ENCODE assay signal across 9 mouse cellular contexts in genomic region chr16:30775740-30776700, GRCm38 (mm10).
DNase-seq lines count a peak whose midpoint lies in the region; ATAC-seq lines count a peak whose summit lies in the region.
"Had no signal": no experiment of that assay in that cellular context is flagged by ENCODE, and none has a peak within 500 bp of the region (broad histone marks: within the 10 kb centered on the region; RNA-seq: fewer than 3 reads in every experiment).

No protein-coding gene starts in this region.

- no peaks in the 10 kb centered on the region for H3K9me3 ChIP-seq in hindbrain, embryonic 14.5 days (ENCODE audit: control insufficient read depth, low read length)
- no peaks in the 10 kb centered on the region for H3K9me3 ChIP-seq in liver, embryonic 11.5 days (ENCODE audit: control insufficient read depth, low read length)

- H3K4me1 ChIP-seq in hindbrain, embryonic 14.5 days (replicated peaks; ENCODE audit: control insufficient read depth, insufficient read depth, low read length): peaks cover 17% of the 10 kb centered on the region
- H3K4me1 ChIP-seq in liver, embryonic 11.5 days (replicated peaks; ENCODE audit: control insufficient read depth, insufficient read depth, low read length): 0 out of 2 replicates have a peak, but pooled peaks cover 3% of the 10 kb centered on the region

- no peaks in the 10 kb centered on the region for H3K27me3 ChIP-seq in hindbrain, embryonic 14.5 days (ENCODE audit: control insufficient read depth, insufficient read depth, low read length)
- H3K27me3 ChIP-seq in liver, embryonic 11.5 days (replicated peaks; ENCODE audit: control insufficient read depth, insufficient read depth, low read length): no peaks in the 10 kb centered on the region

- H3K9ac ChIP-seq in hindbrain, embryonic 14.5 days: no peak overlapping the region
- no peak overlapping the region for H3K9ac ChIP-seq in liver, embryonic 11.5 days (ENCODE audit: low read depth, low read length)

- H3K4me2 ChIP-seq in hindbrain, embryonic 14.5 days (replicated peaks): no peak overlapping the region
- no peak overlapping the region for H3K4me2 ChIP-seq in liver, embryonic 11.5 days

- H3K4me3 ChIP-seq in hindbrain, embryonic 14.5 days (replicated peaks; ENCODE audit: low read length): no peak overlapping the region
- H3K4me3 ChIP-seq in liver, embryonic 11.5 days (ENCODE audit: low read depth, low read length): no peak overlapping the region

- peak; percentile 71 for DNase-seq in gastrocnemius, adult 18-20 months (ENCODE audit: low spot score)
- DNase-seq in gastrocnemius, postnatal 4 days (ENCODE audit: low spot score in 2 of 2): no peak
- DNase-seq in hindbrain, embryonic 14.5 days (ENCODE audit: low spot score): no peak
- DNase-seq in liver, embryonic 11.5 days (ENCODE audit: low spot score): no peak
- DNase-seq in thymus, postnatal 36 days: no peak
- no peak for DNase-seq in urinary bladder, postnatal 14 days (ENCODE audit: low spot score)

- WGBS in hindbrain, embryonic 14.5 days: 49% methylated on average over 21 of the region's 21 CpGs
- 57% methylated on average over 21 of the region's 21 CpGs for WGBS in liver, embryonic 11.5 days

- ATAC-seq in common myeloid progenitor, adult 5-6 weeks (replicated peaks; ENCODE audit: low read depth, poor library complexity, severe bottlenecking): peak; percentile 88
- ATAC-seq in hindbrain, embryonic 14.5 days (ENCODE audit: low FRiP score): peak; percentile 37; the same call in 1 of the 2 replicates
- peak; percentile 47; the same call in 1 of the 2 replicates for ATAC-seq in monocyte, adult 5-6 weeks (replicated peaks; ENCODE audit: insufficient number of reproducible peaks, low FRiP score, low TSS enrichment, poor library complexity, severe bottlenecking)
- ATAC-seq in liver, embryonic 11.5 days (replicated peaks; ENCODE audit: low FRiP score): no peak

- H3K36me3 ChIP-seq in hindbrain, embryonic 14.5 days (replicated peaks; ENCODE audit: control insufficient read depth, insufficient read depth): no peaks in the 10 kb centered on the region
- H3K36me3 ChIP-seq in liver, embryonic 11.5 days (ENCODE audit: control insufficient read depth, insufficient read depth, low read length): no peaks in the 10 kb centered on the region

- H3K27ac ChIP-seq in hindbrain, embryonic 14.5 days: no peak overlapping the region
- H3K27ac ChIP-seq in liver, embryonic 11.5 days (ENCODE audit: low read depth, low read length): no peak overlapping the region
- H3K27ac ChIP-seq: kidney, postnatal 0 days had no signal
